Mouse (Mus musculus): ENCODE data around the gene Scarb1. TPM values are rescaled to one million over a fixed set of nuclear protein-coding genes. Genes with fewer than 3 reads are reported as not detected.
A peak's percentile ranks its signal among the peaks of the same experiment; 100 is the strongest.

The Scarb1 gene
- polyA plus RNA-seq, 1 experiment from 2014 or later = 28.2 TPM

GRCm38 (mm10) chr5:125358270-125358608 lies 17.3 kb upstream of the Scarb1 start:
- Histone ChIP-seq H3K27ac (no peak overlapping the region), H3K9ac (no peak overlapping the region), H3K36me3 (no peaks in the 10 kb centered on the region), H3K4me2 (replicated peaks) (no peak overlapping the region), H3K4me3 (no peak overlapping the region), H3K9me3 (no peaks in the 10 kb centered on the region), H3K4me1 (no peaks in the 10 kb centered on the region), H3K27me3 (replicated peaks) (no peaks in the 10 kb centered on the region)
- 83% methylated on average over 5 of the region's 5 CpGs for WGBS
- ATAC-seq (ENCODE audit: low FRiP score, low read depth) = no peak

- Histone ChIP-seq H3K36me3 (no peaks in the 10 kb centered on the region), H3K4me1 (no peaks in the 10 kb centered on the region), H3K9ac (no peak overlapping the region), H3K4me2 (replicated peaks) (no peak overlapping the region), H3K27ac (no peak overlapping the region), H3K27me3 (replicated peaks) (no peaks in the 10 kb centered on the region), H3K4me3 (no peak overlapping the region), H3K9me3 (no peaks in the 10 kb centered on the region)
- WGBS = 86% methylated on average over 12 of the region's 12 CpGs
- no peak for ATAC-seq (ENCODE audit: low FRiP score, low read depth)
Measured at GRCm38 (mm10) chr5:125357543-125358269, 16.8 kb upstream of the Scarb1 start.

- Histone ChIP-seq H3K9ac (no peak overlapping the region), H3K9me3 (no peaks in the 10 kb centered on the region), H3K36me3 (no peaks in the 10 kb centered on the region), H3K27me3 (replicated peaks) (no peaks in the 10 kb centered on the region), H3K27ac (no peak overlapping the region), H3K4me2 (replicated peaks) (no peak overlapping the region), H3K4me1 (no peaks in the 10 kb centered on the region), H3K4me3 (no peak overlapping the region)
- WGBS = 51% methylated on average over 7 of the region's 7 CpGs
- ATAC-seq (ENCODE audit: low FRiP score, low read depth) = no peak
Measured at GRCm38 (mm10) chr5:125355650-125356049, 14.8 kb upstream of the Scarb1 start.

GRCm38 (mm10) chr5:125354885-125355492 lies 14.1 kb upstream of the Scarb1 start:
- no peak overlapping the region for H3K4me2 ChIP-seq (replicated peaks)
- no peaks in the 10 kb centered on the region for H3K9me3 ChIP-seq
- no peak for ATAC-seq (ENCODE audit: low FRiP score, low read depth)
- 56% methylated on average over 7 of the region's 7 CpGs for WGBS
- no peak overlapping the region for H3K9ac ChIP-seq
- no peaks in the 10 kb centered on the region for H3K36me3 ChIP-seq
- H3K27me3 ChIP-seq (replicated peaks) = no peaks in the 10 kb centered on the region
- H3K4me3 ChIP-seq = no peak overlapping the region
- H3K4me1 ChIP-seq = no peaks in the 10 kb centered on the region
- H3K27ac ChIP-seq = no peak overlapping the region

- WGBS = 95% methylated on average over 5 of the region's 5 CpGs
Measured at GRCm38 (mm10) chr5:125352781-125353294, 11.9 kb upstream of the Scarb1 start.

GRCm38 (mm10) chr5:125351939-125352338 lies 11.0 kb upstream of the Scarb1 start:
- 94% methylated on average over 5 of the region's 5 CpGs for WGBS
- Histone ChIP-seq H3K9ac (no peak overlapping the region), H3K4me1 (no peaks in the 10 kb centered on the region), H3K4me3 (no peak overlapping the region), H3K27me3 (replicated peaks) (no peaks in the 10 kb centered on the region), H3K27ac (no peak overlapping the region), H3K36me3 (no peaks in the 10 kb centered on the region), H3K4me2 (replicated peaks) (no peak overlapping the region), H3K9me3 (no peaks in the 10 kb centered on the region)
- no peak for ATAC-seq (ENCODE audit: low FRiP score, low read depth)

More at GRCm38 (mm10) chr5:125352781-125353294, 11.9 kb upstream of the Scarb1 start:
- H3K4me2 ChIP-seq (replicated peaks) = no peak overlapping the region
- no peak overlapping the region for H3K27ac ChIP-seq
- no peak for ATAC-seq (ENCODE audit: low FRiP score, low read depth)
- H3K4me3 ChIP-seq = no peak overlapping the region
- H3K9me3 ChIP-seq = no peaks in the 10 kb centered on the region
- no peaks in the 10 kb centered on the region for H3K27me3 ChIP-seq (replicated peaks)
- no peaks in the 10 kb centered on the region for H3K4me1 ChIP-seq
- no peaks in the 10 kb centered on the region for H3K36me3 ChIP-seq
- H3K9ac ChIP-seq = no peak overlapping the region

GRCm38 (mm10) chr5:125351057-125351456 lies 10.2 kb upstream of the Scarb1 start:
- Histone ChIP-seq H3K36me3 (no peaks in the 10 kb centered on the region), H3K9me3 (no peaks in the 10 kb centered on the region), H3K4me2 (replicated peaks) (no peak overlapping the region), H3K27me3 (replicated peaks) (no peaks in the 10 kb centered on the region), H3K27ac (no peak overlapping the region), H3K4me3 (no peak overlapping the region), H3K9ac (no peak overlapping the region), H3K4me1 (no peaks in the 10 kb centered on the region)
- 84% methylated on average over 8 of the region's 8 CpGs for WGBS
- ATAC-seq (ENCODE audit: low FRiP score, low read depth) = no peak

GRCm38 (mm10) chr5:125349391-125349790 lies 8.5 kb upstream of the Scarb1 start:
- Histone ChIP-seq H3K9me3 (no peaks in the 10 kb centered on the region), H3K27ac (no peak overlapping the region), H3K4me1 (no peaks in the 10 kb centered on the region), H3K4me3 (no peak overlapping the region), H3K9ac (no peak overlapping the region), H3K36me3 (no peaks in the 10 kb centered on the region), H3K27me3 (replicated peaks) (no peaks in the 10 kb centered on the region), H3K4me2 (replicated peaks) (no peak overlapping the region)
- no peak for ATAC-seq (ENCODE audit: low FRiP score, low read depth)
- 80% methylated on average over 3 of the region's 3 CpGs for WGBS

- Histone ChIP-seq H3K36me3 (no peaks in the 10 kb centered on the region), H3K4me3 (no peak overlapping the region), H3K4me2 (replicated peaks) (no peak overlapping the region), H3K27me3 (replicated peaks) (no peaks in the 10 kb centered on the region), H3K9me3 (no peaks in the 10 kb centered on the region), H3K9ac (no peak overlapping the region), H3K27ac (no peak overlapping the region), H3K4me1 (no peaks in the 10 kb centered on the region)
- ATAC-seq (ENCODE audit: low FRiP score, low read depth) = no peak
- WGBS = 45% methylated on average over 8 of the region's 8 CpGs
Measured at GRCm38 (mm10) chr5:125348487-125348886, 7.6 kb upstream of the Scarb1 start.

- no peak overlapping the region for H3K27ac ChIP-seq
- no peaks in the 10 kb centered on the region for H3K27me3 ChIP-seq (replicated peaks)
- H3K9ac ChIP-seq = no peak overlapping the region
- H3K4me3 ChIP-seq = no peak overlapping the region
- H3K9me3 ChIP-seq = no peaks in the 10 kb centered on the region
- H3K4me1 ChIP-seq = no peaks in the 10 kb centered on the region
- ATAC-seq (ENCODE audit: low FRiP score, low read depth) = no peak
- no peak overlapping the region for H3K4me2 ChIP-seq (replicated peaks)
- H3K36me3 ChIP-seq = no peaks in the 10 kb centered on the region
- 73% methylated on average over 7 of the region's 7 CpGs for WGBS
Measured at GRCm38 (mm10) chr5:125348067-125348466, 7.2 kb upstream of the Scarb1 start.

- H3K27ac ChIP-seq = no peak overlapping the region
- H3K4me3 ChIP-seq = no peak overlapping the region
- no peaks in the 10 kb centered on the region for H3K36me3 ChIP-seq
- peaks cover 22% of the 10 kb centered on the region for H3K4me1 ChIP-seq
- H3K27me3 ChIP-seq (replicated peaks) = peaks cover 14% of the 10 kb centered on the region
- 92% methylated on average over 6 of the region's 6 CpGs for WGBS
- H3K4me2 ChIP-seq (replicated peaks) = no peak overlapping the region
- ATAC-seq (ENCODE audit: low FRiP score, low read depth) = no peak
- no peak overlapping the region for H3K9ac ChIP-seq
- H3K9me3 ChIP-seq = no peaks in the 10 kb centered on the region
Measured at GRCm38 (mm10) chr5:125344296-125344695, 3.4 kb upstream of the Scarb1 start.

GRCm38 (mm10) chr5:125341459-125342090 lies 681 bp upstream of the Scarb1 start:
- H3K36me3 ChIP-seq = no peaks in the 10 kb centered on the region
- no peak for ATAC-seq (ENCODE audit: low FRiP score, low read depth)
- H3K9ac ChIP-seq = no peak overlapping the region
- H3K27me3 ChIP-seq (replicated peaks) = peaks cover 14% of the 10 kb centered on the region
- H3K4me2 ChIP-seq (replicated peaks) = peak overlapping the region; percentile 98
- 61% methylated on average over 14 of the region's 14 CpGs for WGBS
- no peak overlapping the region for H3K27ac ChIP-seq
- no peaks in the 10 kb centered on the region for H3K9me3 ChIP-seq
- peaks cover 26% of the 10 kb centered on the region for H3K4me1 ChIP-seq
- peak overlapping the region; percentile 69 for H3K4me3 ChIP-seq

Measured in neural tube, embryonic 12.5 days (tissue).